Mouse (Mus musculus) embryonic facial prominence, embryonic 12.5 days (tissue): Measurements from ENCODE around the gene Gm37419. TPM values are rescaled to one million over a fixed set of nuclear protein-coding genes. Genes with fewer than 3 reads are reported as not detected.

ENCODE experiments used
- ATAC-seq: fragments of 200-750 bp; cut with Nextera tagmentation; 2 replicates; pipeline ENCODE4 v1.8.0; 2017; ENCODE audit not compliant: insufficient number of reproducible peaks, insufficient read depth, low FRiP score, low TSS enrichment
- H3K27ac ChIP-seq: fragments of 300-500 bp; sonication (generic); 2 replicates; pipeline ENCODE4 v1.5.1; 2016; ENCODE audit warnings: mild to moderate bottlenecking
- H3K27me3 ChIP-seq: fragments of 300-500 bp; sonication (generic); 2 replicates; pipeline ENCODE4 v1.6.1; 2016; ENCODE audit warnings: mild to moderate bottlenecking, moderate library complexity
- H3K36me3 ChIP-seq: fragments of 300-500 bp; sonication (generic); 2 replicates; pipeline ENCODE4 v1.6.1; 2016; ENCODE audit warnings: mild to moderate bottlenecking
- H3K4me1 ChIP-seq: fragments of 300-500 bp; sonication (generic); 2 replicates; pipeline ENCODE4 v1.6.1; 2016
- H3K4me2 ChIP-seq: fragments of 300-500 bp; sonication (generic); replicated peaks from 2 replicates; pipeline ENCODE4 v1.6.1; 2016; ENCODE audit warnings: mild to moderate bottlenecking, moderate library complexity
- H3K4me3 ChIP-seq: fragments of 300-500 bp; sonication (generic); 2 replicates; pipeline ENCODE4 v1.5.1; 2016; ENCODE audit warnings: mild to moderate bottlenecking
- H3K9ac ChIP-seq: fragments of 300-500 bp; sonication (generic); 2 replicates; pipeline ENCODE4 v1.6.1; 2016; ENCODE audit warnings: mild to moderate bottlenecking, moderate library complexity
- H3K9me3 ChIP-seq: fragments of 300-500 bp; sonication (generic); 2 replicates; pipeline ENCODE4 v1.6.1; 2016; ENCODE audit warnings: mild to moderate bottlenecking, moderate library complexity
- WGBS: fragments of 180-500 bp; shearing (Covaris S2); methylation state at CpG from one replicate; pipeline ENCODE4 v1.1.7; 2016; 5-methylcytosine and 5-hydroxymethylcytosine counted together
- polyA plus RNA-seq: library from polyadenylated mRNA; unstranded; fragments of >200 nt; fragmentation: Nextera tagmentation; extraction: Ambion mirVana; gene quantifications from 2 replicates; pipeline ENCODE4 v1.2.1, GENCODE M21; 2016

Gene Gm37419
- polyA plus RNA-seq, 1 experiment from 2014 or later = not detected

- Histone ChIP-seq H3K4me3 (no peak overlapping the region), H3K9me3 (no peaks in the 10 kb centered on the region), H3K4me1 (no peaks in the 10 kb centered on the region), H3K9ac (no peak overlapping the region), H3K27me3 (no peaks in the 10 kb centered on the region), H3K36me3 (no peaks in the 10 kb centered on the region), H3K4me2 (no peak overlapping the region), H3K27ac (no peak overlapping the region)
- ATAC-seq = no peak
- 55% methylated on average over 2 of the region's 2 CpGs for WGBS
Measured at GRCm38 (mm10) chr16:24034450-24034849, 46.2 kb downstream of the Gm37419 start.

GRCm38 (mm10) chr16:24035767-24036166 lies 47.5 kb downstream of the Gm37419 start:
- no peaks in the 10 kb centered on the region for H3K4me1 ChIP-seq
- no peak overlapping the region for H3K4me2 ChIP-seq
- H3K9ac ChIP-seq = no peak overlapping the region
- no peaks in the 10 kb centered on the region for H3K36me3 ChIP-seq
- no peaks in the 10 kb centered on the region for H3K9me3 ChIP-seq
- no peak overlapping the region for H3K4me3 ChIP-seq
- no peak overlapping the region for H3K27ac ChIP-seq
- no peaks in the 10 kb centered on the region for H3K27me3 ChIP-seq
- no peak for ATAC-seq

GRCm38 (mm10) chr16:24036398-24036797 lies 48.1 kb downstream of the Gm37419 start:
- no peak overlapping the region for H3K4me2 ChIP-seq
- no peak overlapping the region for H3K9ac ChIP-seq
- H3K9me3 ChIP-seq = no peaks in the 10 kb centered on the region
- no peaks in the 10 kb centered on the region for H3K36me3 ChIP-seq
- ATAC-seq = no peak
- 85% methylated on average over 3 of the region's 3 CpGs for WGBS
- H3K27ac ChIP-seq = no peak overlapping the region
- H3K27me3 ChIP-seq = no peaks in the 10 kb centered on the region
- no peak overlapping the region for H3K4me3 ChIP-seq
- no peaks in the 10 kb centered on the region for H3K4me1 ChIP-seq

Other genes with a start within 250 kb of the Gm37419 start
- gene Sst, start 97.5 kb upstream of the Gm37419 start, polyA plus RNA-seq = 9.4 and 9.7 TPM in 2 replicates
- 0.22 and 0.52 TPM in 2 replicates for gene Rtp2, start 56.1 kb upstream of the Gm37419 start, polyA plus RNA-seq
- gene Bcl6, start 370 bp downstream of the Gm37419 start, polyA plus RNA-seq = 0.51 and 0.65 TPM in 2 replicates